Mouse (Mus musculus): ENCODE measurements around the gene Auts2. TPM values are rescaled to one million over a fixed set of nuclear protein-coding genes. Genes with fewer than 3 reads are reported as not detected.

The Auts2 gene
- polyA plus RNA-seq, 1 experiment from 2014 or later = 24.7 TPM

DNA sequence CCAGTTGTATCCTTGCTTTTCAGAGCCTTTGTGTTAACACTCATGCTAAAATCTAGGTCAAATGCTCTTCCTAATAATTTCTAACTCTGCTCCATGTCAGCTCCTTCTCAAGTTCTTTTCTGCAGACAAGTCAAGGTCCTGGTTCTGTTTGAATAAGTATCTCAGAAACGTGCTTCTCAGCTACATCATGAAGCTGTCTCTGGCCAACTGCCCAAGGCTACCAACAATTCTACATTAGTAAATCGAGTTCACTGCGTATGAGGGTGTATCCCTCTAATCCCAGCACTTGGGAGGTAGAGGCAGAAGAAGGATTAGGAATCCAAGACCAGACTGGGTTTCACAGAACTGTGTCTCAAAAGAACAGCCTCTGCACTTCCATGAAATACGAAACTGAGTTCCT lies 1109.9 kb downstream of the Auts2 start:
- DNase-seq (ENCODE audit: low spot score) = no peak
- no peak overlapping the region for H3K27ac ChIP-seq
- H3K9me3 ChIP-seq = no peaks in the 10 kb centered on the region
- H3K4me3 ChIP-seq = no peak overlapping the region
- peaks cover 12% of the 10 kb centered on the region; the same call in 1 of the 2 replicates for H3K36me3 ChIP-seq
- WGBS = 78% methylated on average over 4 of the region's 4 CpGs
- no peaks in the 10 kb centered on the region for H3K27me3 ChIP-seq (ENCODE audit: insufficient read depth, poor library complexity, severe bottlenecking)
- peaks cover 11% of the 10 kb centered on the region; the same call in 1 of the 2 replicates for H3K4me1 ChIP-seq

DNA sequence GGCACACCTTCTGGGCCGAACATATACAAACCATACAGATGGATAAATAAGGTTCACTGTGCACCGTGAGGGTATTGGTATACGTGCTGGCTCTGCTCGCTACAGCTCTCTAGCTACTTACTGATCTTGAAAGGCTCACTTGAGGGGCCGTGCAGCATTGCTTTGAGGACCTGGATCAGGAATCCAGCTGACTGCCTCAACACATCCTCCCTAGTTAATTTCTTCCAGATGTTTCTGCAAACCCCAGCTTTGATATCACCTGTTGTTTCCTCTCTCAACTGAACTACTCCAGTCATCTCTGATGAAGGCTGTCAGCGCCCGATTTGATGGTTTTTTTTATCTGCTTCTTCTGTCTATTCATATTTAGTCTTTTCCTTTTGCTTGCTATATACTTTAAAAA lies 1111.2 kb downstream of the Auts2 start:
- peaks cover 11% of the 10 kb centered on the region; the same call in 1 of the 2 replicates for H3K4me1 ChIP-seq
- H3K9me3 ChIP-seq = no peaks in the 10 kb centered on the region
- H3K27me3 ChIP-seq (ENCODE audit: insufficient read depth, poor library complexity, severe bottlenecking) = no peaks in the 10 kb centered on the region
- peaks cover 3% of the 10 kb centered on the region; the same call in 1 of the 2 replicates for H3K36me3 ChIP-seq
- 77% methylated on average over 7 of the region's 7 CpGs for WGBS
- H3K27ac ChIP-seq = no peak overlapping the region
- DNase-seq (ENCODE audit: low spot score) = no peak
- H3K4me3 ChIP-seq = no peak overlapping the region

GRCm38 (mm10) chr5:131430109-131430508 lies 1113.0 kb downstream of the Auts2 start:
- 0 out of 2 replicates have a peak, but pooled peaks cover 5% of the 10 kb centered on the region for H3K4me1 ChIP-seq
- WGBS = 25% methylated on average over 8 of the region's 8 CpGs
- H3K27me3 ChIP-seq (ENCODE audit: insufficient read depth, poor library complexity, severe bottlenecking) = no peaks in the 10 kb centered on the region
- DNase-seq (ENCODE audit: low spot score) = no peak
- no peak overlapping the region for H3K27ac ChIP-seq
- no peaks in the 10 kb centered on the region for H3K36me3 ChIP-seq
- no peak overlapping the region for H3K4me3 ChIP-seq
- H3K9me3 ChIP-seq = no peaks in the 10 kb centered on the region

DNA sequence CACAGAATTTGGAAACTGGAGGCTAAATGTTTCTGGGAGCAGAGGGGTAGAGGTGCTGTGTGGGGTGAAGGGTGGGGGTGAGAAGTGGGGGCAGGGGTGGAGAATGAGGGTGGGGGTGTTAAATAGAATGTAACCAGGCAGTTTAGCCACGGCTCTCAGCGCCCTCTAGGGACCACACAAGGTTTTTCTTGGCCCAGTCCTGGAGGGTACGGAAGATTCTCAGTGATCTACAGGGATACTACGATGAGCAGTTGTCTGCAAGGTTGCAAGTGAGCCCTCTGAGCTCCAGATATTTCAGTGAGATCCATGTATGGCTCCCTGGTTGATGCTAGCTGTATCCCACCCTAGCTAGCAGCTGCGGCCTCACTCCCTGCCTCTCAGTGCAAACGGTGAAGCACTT lies 1113.6 kb downstream of the Auts2 start:
- no peaks in the 10 kb centered on the region for H3K27me3 ChIP-seq (ENCODE audit: insufficient read depth, poor library complexity, severe bottlenecking)
- no peak for DNase-seq (ENCODE audit: low spot score)
- H3K4me1 ChIP-seq = 0 out of 2 replicates have a peak, but pooled peaks cover 5% of the 10 kb centered on the region
- H3K9me3 ChIP-seq = no peaks in the 10 kb centered on the region
- H3K36me3 ChIP-seq = no peaks in the 10 kb centered on the region
- H3K4me3 ChIP-seq = no peak overlapping the region
- no peak overlapping the region for H3K27ac ChIP-seq
- 54% methylated on average over 6 of the region's 6 CpGs for WGBS

DNA sequence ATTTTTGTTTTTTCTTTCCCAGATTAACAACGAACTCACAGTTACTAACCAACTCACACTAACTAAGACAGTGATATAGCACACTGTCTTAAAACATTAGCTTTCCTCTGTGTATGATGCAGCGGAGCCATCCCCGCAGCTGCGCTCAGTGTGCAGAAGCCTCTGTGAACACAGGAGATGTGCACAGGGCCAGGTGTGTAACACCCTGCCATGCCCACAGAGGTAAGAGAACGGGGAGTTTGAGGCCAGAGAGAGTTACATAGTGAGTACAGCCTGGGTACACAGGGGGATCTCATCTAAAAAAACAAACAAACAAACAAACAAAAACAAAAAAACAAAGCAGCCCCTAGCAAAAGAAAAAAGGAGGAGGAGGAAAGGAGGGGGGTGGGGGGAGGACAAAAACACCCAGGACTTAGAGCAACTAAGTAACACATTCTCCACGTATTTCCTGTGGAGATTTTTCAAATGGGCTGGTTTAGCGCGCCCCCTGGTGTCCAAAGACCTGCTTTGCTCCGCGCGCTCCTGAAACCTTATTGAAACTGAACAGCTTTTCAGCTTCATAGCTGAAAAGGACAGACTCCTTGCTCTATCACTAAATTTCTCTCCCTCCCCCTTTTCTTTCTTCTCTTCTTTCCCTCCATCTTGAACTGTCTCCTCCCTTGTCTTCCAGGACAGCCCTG lies 1115.3 kb downstream of the Auts2 start:
- H3K36me3 ChIP-seq = no peaks in the 10 kb centered on the region
- 38% methylated on average over 11 of the region's 11 CpGs for WGBS
- H3K4me1 ChIP-seq = 0 out of 2 replicates have a peak, but pooled peaks cover 5% of the 10 kb centered on the region
- H3K9me3 ChIP-seq = no peaks in the 10 kb centered on the region
- H3K27ac ChIP-seq = no peak overlapping the region
- H3K27me3 ChIP-seq (ENCODE audit: insufficient read depth, poor library complexity, severe bottlenecking) = no peaks in the 10 kb centered on the region
- DNase-seq (ENCODE audit: low spot score) = no peak
- H3K4me3 ChIP-seq = no peak overlapping the region

- no peak for DNase-seq (ENCODE audit: low spot score)
- Histone ChIP-seq H3K4me3 (no peak overlapping the region), H3K27me3 (ENCODE audit: insufficient read depth, poor library complexity, severe bottlenecking) (no peaks in the 10 kb centered on the region), H3K4me1 (no peaks in the 10 kb centered on the region), H3K9me3 (no peaks in the 10 kb centered on the region), H3K27ac (no peak overlapping the region), H3K36me3 (no peaks in the 10 kb centered on the region)
- WGBS = 84% methylated on average over 3 of the region's 3 CpGs
Observed at GRCm38 (mm10) chr5:131422737-131423136, 1120.4 kb downstream of the Auts2 start.

- Histone ChIP-seq H3K36me3 (no peaks in the 10 kb centered on the region), H3K4me3 (no peak overlapping the region), H3K27me3 (ENCODE audit: insufficient read depth, poor library complexity, severe bottlenecking) (no peaks in the 10 kb centered on the region), H3K27ac (no peak overlapping the region), H3K9me3 (no peaks in the 10 kb centered on the region), H3K4me1 (no peaks in the 10 kb centered on the region)
- no peak for DNase-seq (ENCODE audit: low spot score)
- 60% methylated on average over 2 of the region's 2 CpGs for WGBS
Observed at GRCm38 (mm10) chr5:131420406-131420805, 1122.7 kb downstream of the Auts2 start.

GRCm38 (mm10) chr5:131415902-131416545 lies 1127.1 kb downstream of the Auts2 start:
- H3K27ac ChIP-seq = no peak overlapping the region
- WGBS = 69% methylated on average over 1 of the region's 1 CpGs
- H3K27me3 ChIP-seq (ENCODE audit: insufficient read depth, poor library complexity, severe bottlenecking) = no peaks in the 10 kb centered on the region
- no peak for DNase-seq (ENCODE audit: low spot score)
- no peak overlapping the region for H3K4me3 ChIP-seq
- no peaks in the 10 kb centered on the region for H3K9me3 ChIP-seq
- H3K4me1 ChIP-seq = no peaks in the 10 kb centered on the region
- H3K36me3 ChIP-seq = no peaks in the 10 kb centered on the region

DNA sequence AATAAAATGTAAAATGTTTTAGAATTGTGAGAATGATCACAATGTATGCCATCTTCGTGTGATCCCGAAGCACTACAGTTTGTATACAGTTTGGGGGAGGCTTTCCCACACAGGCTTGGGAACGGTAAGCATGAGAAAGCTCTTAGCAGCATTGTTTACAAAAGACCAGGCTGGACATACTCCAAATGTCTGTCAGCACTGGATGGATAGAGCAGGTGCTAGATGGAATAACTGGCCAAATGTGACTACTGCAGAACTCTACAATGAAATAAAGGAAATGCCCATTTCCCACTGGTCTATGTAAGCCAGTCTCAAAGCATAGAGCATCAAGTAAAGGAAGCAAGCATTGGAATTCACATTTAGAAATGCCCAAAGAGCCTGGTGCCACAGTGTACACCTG lies 1144.9 kb downstream of the Auts2 start:
- Histone ChIP-seq H3K27ac (no peak overlapping the region), H3K36me3 (no peaks in the 10 kb centered on the region), H3K27me3 (ENCODE audit: insufficient read depth, poor library complexity, severe bottlenecking) (no peaks in the 10 kb centered on the region), H3K9me3 (no peaks in the 10 kb centered on the region), H3K4me3 (no peak overlapping the region), H3K4me1 (no peaks in the 10 kb centered on the region)
- no peak for DNase-seq (ENCODE audit: low spot score)
- WGBS = 78% methylated on average over 3 of the region's 3 CpGs

DNA sequence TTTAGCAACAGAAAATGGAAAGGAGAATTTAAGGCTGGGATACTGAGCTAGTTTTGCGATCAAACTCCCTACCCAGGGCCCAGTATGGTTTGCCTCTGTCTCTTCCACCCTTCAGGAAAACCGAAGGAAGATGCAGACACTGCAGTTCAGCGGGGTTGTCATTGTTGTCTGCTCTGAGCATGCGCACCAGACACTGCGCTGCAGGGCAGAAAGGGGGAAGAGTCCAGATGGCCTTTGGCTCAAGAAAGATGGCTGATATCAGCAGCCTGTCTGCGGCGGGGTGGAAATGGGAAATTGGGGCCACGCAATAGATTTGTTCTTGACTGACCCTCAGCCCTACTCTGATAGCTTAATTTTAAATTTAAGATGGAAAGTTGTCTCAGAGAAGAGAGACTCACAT lies 1147.4 kb downstream of the Auts2 start:
- Histone ChIP-seq H3K27ac (no peak overlapping the region), H3K36me3 (no peaks in the 10 kb centered on the region), H3K4me3 (no peak overlapping the region), H3K9me3 (no peaks in the 10 kb centered on the region), H3K4me1 (no peaks in the 10 kb centered on the region), H3K27me3 (ENCODE audit: insufficient read depth, poor library complexity, severe bottlenecking) (no peaks in the 10 kb centered on the region)
- WGBS = 75% methylated on average over 8 of the region's 8 CpGs
- DNase-seq (ENCODE audit: low spot score) = no peak
